Mouse (Mus musculus): ENCODE results near the gene D6Ertd527e. TPM values are rescaled to one million over a fixed set of nuclear protein-coding genes. Genes with fewer than 3 reads are reported as not detected.

The D6Ertd527e gene
- polyA plus RNA-seq, 1 experiment from 2014 or later, result 0.12 TPM

GRCm38 (mm10) chr6:87161391-87162263, 57.1 kb downstream of the D6Ertd527e start:
- 0 out of 2 replicates have a peak overlapping the region, but pooled peaks have one; percentile 49 for H3K27ac ChIP-seq (replicated peaks)
- H3K9me3 ChIP-seq, result no peaks in the 10 kb centered on the region
- whole genome bisulfite sequencing, result 73% methylated on average over 12 of the region's 12 CpGs
- no peak overlapping the region for H3K4me3 ChIP-seq
- H3K4me1 ChIP-seq, result peaks cover 17% of the 10 kb centered on the region
- no peak for DNase-seq (ENCODE audit: low spot score)
- peaks cover 17% of the 10 kb centered on the region; the same call in 1 of the 2 replicates for H3K36me3 ChIP-seq (replicated peaks)
- H3K27me3 ChIP-seq (replicated peaks; ENCODE audit: low read depth, poor library complexity, severe bottlenecking), result no peaks in the 10 kb centered on the region

Other genes with a start within 250 kb of the D6Ertd527e start
- gene Nfu1, start 95.5 kb upstream of the D6Ertd527e start, polyA plus RNA-seq (2016; fragmentation: Nextera tagmentation; extraction: Ambion mirVana), result 103 and 104 TPM in 2 replicates
- 17.0 and 17.5 TPM in 2 replicates for gene Gfpt1, start 61.9 kb upstream of the D6Ertd527e start, polyA plus RNA-seq (2016; fragmentation: Nextera tagmentation; extraction: Ambion mirVana)
- 4.8 and 6.2 TPM in 2 replicates for gene Antxr1, start 231.1 kb downstream of the D6Ertd527e start, polyA plus RNA-seq (2016; fragmentation: Nextera tagmentation; extraction: Ambion mirVana)
- not detected in 2 replicates for gene Gkn1, start 246.2 kb downstream of the D6Ertd527e start, polyA plus RNA-seq (2016; fragmentation: Nextera tagmentation; extraction: Ambion mirVana)